Mouse (Mus musculus): ENCODE measurements at regions not wholly inside any gene's neighbourhood (a gene's known extent, or its start where the extent isn't known, plus 50 kb on each side); places are given as distances from the start of the nearest gene placed in this dataset.

DNA sequence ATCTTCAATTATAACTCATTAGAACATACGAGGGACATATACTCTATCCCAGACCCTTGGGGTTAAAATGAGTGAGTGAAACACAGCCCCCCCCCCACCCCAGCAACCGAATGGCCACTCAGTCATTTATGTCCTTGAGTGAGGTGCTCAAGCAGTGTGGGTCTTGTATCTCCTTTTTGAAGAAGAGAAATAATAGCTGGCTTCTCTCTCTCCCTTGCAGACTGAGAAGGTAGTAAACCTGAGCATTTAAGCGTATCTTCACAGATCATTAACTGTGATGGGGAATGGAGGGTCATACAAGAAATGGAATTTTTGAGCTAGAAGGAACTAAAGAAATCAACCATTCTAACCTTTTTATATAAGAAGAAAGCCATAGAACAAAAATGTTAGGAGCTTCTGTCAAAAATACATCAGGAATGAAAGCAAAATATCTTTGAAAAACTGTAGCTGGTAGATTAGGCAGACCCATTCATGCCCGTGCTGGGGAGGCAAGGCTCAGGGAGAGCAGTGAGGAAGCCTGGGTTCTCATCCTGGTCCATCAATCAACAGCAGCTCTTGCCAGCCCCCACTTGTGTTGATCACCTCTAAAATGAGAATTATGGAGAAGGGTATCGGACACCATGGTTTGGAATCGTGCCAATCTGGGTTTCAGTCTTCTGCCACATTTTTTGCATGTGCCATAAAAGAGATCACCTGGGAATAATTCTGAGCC is 98.4 kb upstream of the Plxna2 start:
- H3K4me1 ChIP-seq (ENCODE audit: control insufficient read depth) = no peaks in the 10 kb centered on the region
- H3K9me3 ChIP-seq (ENCODE audit: control insufficient read depth, low read length) = no peaks in the 10 kb centered on the region
- H3K36me3 ChIP-seq (ENCODE audit: control insufficient read depth) = no peaks in the 10 kb centered on the region
- H3K4me3 ChIP-seq (replicated peaks) = no peak overlapping the region
- TF ChIP-seq TAL1 (IDR thresholded peaks at IDR 0.05; ENCODE audit: low read length) (no peak), GATA1 (IDR thresholded peaks at IDR 0.05; ENCODE audit: low read length) (no peak)
- no peaks in the 10 kb centered on the region for H3K27me3 ChIP-seq (ENCODE audit: control insufficient read depth)

DNA sequence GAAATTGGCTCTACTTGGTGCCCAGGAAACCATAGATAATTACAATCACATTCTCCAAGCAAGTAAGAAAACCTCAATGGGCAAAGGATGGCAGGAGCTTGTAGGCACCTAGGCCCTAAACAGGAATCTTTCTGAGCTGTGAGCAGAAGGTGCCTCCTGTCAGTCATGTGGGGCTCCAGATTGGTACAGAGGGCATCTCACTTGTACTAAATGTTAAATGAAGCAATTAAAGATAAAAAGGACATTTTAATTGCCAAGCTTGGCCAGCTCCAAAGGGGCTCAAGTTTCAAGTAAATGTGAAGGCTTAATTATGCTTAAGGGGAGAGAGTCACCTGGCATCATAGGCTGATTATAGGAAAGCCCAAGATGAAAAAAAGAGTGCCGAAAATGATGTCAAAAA is 101.9 kb upstream of the Plxna2 start:
- TF ChIP-seq GATA1 (IDR thresholded peaks at IDR 0.05; ENCODE audit: low read length) (no peak), TAL1 (IDR thresholded peaks at IDR 0.05; ENCODE audit: low read length) (no peak)
- no peaks in the 10 kb centered on the region for H3K36me3 ChIP-seq (ENCODE audit: control insufficient read depth)
- no peaks in the 10 kb centered on the region for H3K9me3 ChIP-seq (ENCODE audit: control insufficient read depth, low read length)
- no peaks in the 10 kb centered on the region for H3K27me3 ChIP-seq (ENCODE audit: control insufficient read depth)
- no peak overlapping the region for H3K4me3 ChIP-seq (replicated peaks)
- H3K4me1 ChIP-seq (ENCODE audit: control insufficient read depth) = no peaks in the 10 kb centered on the region

- Histone ChIP-seq H3K27me3 (ENCODE audit: control insufficient read depth) (no peaks in the 10 kb centered on the region), H3K9me3 (ENCODE audit: control insufficient read depth, low read length) (no peaks in the 10 kb centered on the region), H3K4me1 (ENCODE audit: control insufficient read depth) (no peaks in the 10 kb centered on the region), H3K36me3 (ENCODE audit: control insufficient read depth) (no peaks in the 10 kb centered on the region), H3K4me3 (replicated peaks) (no peak overlapping the region)
- TF ChIP-seq TAL1 (IDR thresholded peaks at IDR 0.05; ENCODE audit: low read length) = no peak
- TF ChIP-seq GATA1 (IDR thresholded peaks at IDR 0.05; ENCODE audit: low read length) = no peak
Measured at GRCm38 (mm10) chr1:194508314-194508713, 109.7 kb upstream of the Plxna2 start.

- no peak overlapping the region for H3K4me3 ChIP-seq (replicated peaks)
- no peaks in the 10 kb centered on the region for H3K27me3 ChIP-seq (ENCODE audit: control insufficient read depth)
- H3K9me3 ChIP-seq (ENCODE audit: control insufficient read depth, low read length) = no peaks in the 10 kb centered on the region
- H3K36me3 ChIP-seq (ENCODE audit: control insufficient read depth) = no peaks in the 10 kb centered on the region
- H3K4me1 ChIP-seq (ENCODE audit: control insufficient read depth) = no peaks in the 10 kb centered on the region
- TF ChIP-seq GATA1 (IDR thresholded peaks at IDR 0.05; ENCODE audit: low read length) (no peak), TAL1 (IDR thresholded peaks at IDR 0.05; ENCODE audit: low read length) (no peak)
Measured at GRCm38 (mm10) chr1:194505826-194506225, 112.2 kb upstream of the Plxna2 start.

- no peaks in the 10 kb centered on the region for H3K36me3 ChIP-seq (ENCODE audit: control insufficient read depth)
- H3K4me3 ChIP-seq (replicated peaks) = no peak overlapping the region
- no peaks in the 10 kb centered on the region for H3K27me3 ChIP-seq (ENCODE audit: control insufficient read depth)
- TF ChIP-seq TAL1 (IDR thresholded peaks at IDR 0.05; ENCODE audit: low read length) (no peak), GATA1 (IDR thresholded peaks at IDR 0.05; ENCODE audit: low read length) (no peak)
- H3K4me1 ChIP-seq (ENCODE audit: control insufficient read depth) = no peaks in the 10 kb centered on the region
- H3K9me3 ChIP-seq (ENCODE audit: control insufficient read depth, low read length) = no peaks in the 10 kb centered on the region
Measured at GRCm38 (mm10) chr1:194504207-194504606, 113.8 kb upstream of the Plxna2 start.

GRCm38 (mm10) chr1:194503517-194503916 is 114.5 kb upstream of the Plxna2 start:
- Histone ChIP-seq H3K36me3 (ENCODE audit: control insufficient read depth) (no peaks in the 10 kb centered on the region), H3K4me3 (replicated peaks) (no peak overlapping the region), H3K27me3 (ENCODE audit: control insufficient read depth) (no peaks in the 10 kb centered on the region), H3K4me1 (ENCODE audit: control insufficient read depth) (no peaks in the 10 kb centered on the region), H3K9me3 (ENCODE audit: control insufficient read depth, low read length) (no peaks in the 10 kb centered on the region)
- TF ChIP-seq TAL1 (IDR thresholded peaks at IDR 0.05; ENCODE audit: low read length) = no peak
- no peak for TF ChIP-seq GATA1 (IDR thresholded peaks at IDR 0.05; ENCODE audit: low read length)

GRCm38 (mm10) chr1:194496424-194496823 is 121.6 kb upstream of the Plxna2 start:
- H3K36me3 ChIP-seq (ENCODE audit: control insufficient read depth) = no peaks in the 10 kb centered on the region

DNA sequence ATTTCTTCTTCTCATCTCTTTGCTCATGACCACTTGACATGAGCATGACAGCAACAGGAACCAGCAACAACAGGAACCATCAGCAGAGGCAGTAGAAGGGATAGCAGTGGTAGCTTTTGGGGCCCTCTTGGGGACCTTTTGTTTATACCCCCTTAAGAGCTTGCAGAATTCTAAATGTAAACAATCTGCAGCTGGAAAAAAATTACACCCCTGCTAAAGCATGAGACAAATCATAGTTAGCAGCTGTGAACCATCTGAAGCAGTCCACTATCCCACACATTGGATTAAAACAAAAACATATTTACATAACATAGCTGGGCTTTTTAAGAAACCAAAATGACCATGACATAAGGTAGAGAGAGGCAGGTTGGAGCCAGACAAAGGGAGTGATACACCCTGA is 126.9 kb upstream of the Plxna2 start:
- Histone ChIP-seq H3K4me1 (ENCODE audit: control insufficient read depth) (no peaks in the 10 kb centered on the region), H3K4me3 (replicated peaks) (no peak overlapping the region), H3K9me3 (ENCODE audit: control insufficient read depth, low read length) (no peaks in the 10 kb centered on the region), H3K36me3 (ENCODE audit: control insufficient read depth) (no peaks in the 10 kb centered on the region), H3K27me3 (ENCODE audit: control insufficient read depth) (no peaks in the 10 kb centered on the region)
- TF ChIP-seq TAL1 (IDR thresholded peaks at IDR 0.05; ENCODE audit: low read length) (no peak), GATA1 (IDR thresholded peaks at IDR 0.05; ENCODE audit: low read length) (no peak)

More at GRCm38 (mm10) chr1:194496424-194496823, 121.6 kb upstream of the Plxna2 start:
- Histone ChIP-seq H3K4me3 (replicated peaks) (no peak overlapping the region), H3K27me3 (ENCODE audit: control insufficient read depth) (no peaks in the 10 kb centered on the region), H3K4me1 (ENCODE audit: control insufficient read depth) (no peaks in the 10 kb centered on the region), H3K9me3 (ENCODE audit: control insufficient read depth, low read length) (no peaks in the 10 kb centered on the region)
- TF ChIP-seq GATA1 (IDR thresholded peaks at IDR 0.05; ENCODE audit: low read length) = no peak
- no peak for TF ChIP-seq TAL1 (IDR thresholded peaks at IDR 0.05; ENCODE audit: low read length)

GRCm38 (mm10) chr1:194488126-194488525 is 129.9 kb upstream of the Plxna2 start:
- no peaks in the 10 kb centered on the region for H3K27me3 ChIP-seq (ENCODE audit: control insufficient read depth)
- no peaks in the 10 kb centered on the region for H3K9me3 ChIP-seq (ENCODE audit: control insufficient read depth, low read length)
- H3K4me3 ChIP-seq (replicated peaks) = no peak overlapping the region
- H3K4me1 ChIP-seq (ENCODE audit: control insufficient read depth) = no peaks in the 10 kb centered on the region
- no peaks in the 10 kb centered on the region for H3K36me3 ChIP-seq (ENCODE audit: control insufficient read depth)
- no peak for TF ChIP-seq GATA1 (IDR thresholded peaks at IDR 0.05; ENCODE audit: low read length)
- TF ChIP-seq TAL1 (IDR thresholded peaks at IDR 0.05; ENCODE audit: low read length) = no peak

- Histone ChIP-seq H3K27me3 (ENCODE audit: control insufficient read depth) (no peaks in the 10 kb centered on the region), H3K9me3 (ENCODE audit: control insufficient read depth, low read length) (no peaks in the 10 kb centered on the region), H3K36me3 (ENCODE audit: control insufficient read depth) (no peaks in the 10 kb centered on the region), H3K4me1 (ENCODE audit: control insufficient read depth) (no peaks in the 10 kb centered on the region), H3K4me3 (replicated peaks) (no peak overlapping the region)
- TF ChIP-seq GATA1 (IDR thresholded peaks at IDR 0.05; ENCODE audit: low read length) (no peak), TAL1 (IDR thresholded peaks at IDR 0.05; ENCODE audit: low read length) (no peak)
Measured at GRCm38 (mm10) chr1:194482717-194483059, 135.3 kb upstream of the Plxna2 start.
